Mouse (Mus musculus): ENCODE data around the gene Hoxa9.

Hoxa9 gene

GRCm38 (mm10) chr6:52194690-52195089 is 36.2 kb downstream of the Hoxa9 start:
- no peaks in the 10 kb centered on the region for H3K36me3 ChIP-seq (ENCODE audit: insufficient read depth, low read length)
- H3K27me3 ChIP-seq (ENCODE audit: insufficient read depth, low read length): peaks cover 93% of the 10 kb centered on the region
- no peaks in the 10 kb centered on the region for H3K9me3 ChIP-seq (ENCODE audit: low read length)
- no peak overlapping the region for H3K4me3 ChIP-seq (replicated peaks; ENCODE audit: low read length)
- H3K4me1 ChIP-seq (replicated peaks; ENCODE audit: low read depth, low read length): peaks cover 30% of the 10 kb centered on the region
- no peak for TF ChIP-seq POU5F1 (IDR thresholded peaks at IDR 0.05; ENCODE audit: borderline replicate concordance, low read length)
- no peak for TF ChIP-seq NANOG (IDR thresholded peaks at IDR 0.05; ENCODE audit: borderline replicate concordance, low read length)
- no peak for TF ChIP-seq CTCF (conservative IDR thresholded peaks at IDR 0.05; ENCODE audit: low read length)

DNA sequence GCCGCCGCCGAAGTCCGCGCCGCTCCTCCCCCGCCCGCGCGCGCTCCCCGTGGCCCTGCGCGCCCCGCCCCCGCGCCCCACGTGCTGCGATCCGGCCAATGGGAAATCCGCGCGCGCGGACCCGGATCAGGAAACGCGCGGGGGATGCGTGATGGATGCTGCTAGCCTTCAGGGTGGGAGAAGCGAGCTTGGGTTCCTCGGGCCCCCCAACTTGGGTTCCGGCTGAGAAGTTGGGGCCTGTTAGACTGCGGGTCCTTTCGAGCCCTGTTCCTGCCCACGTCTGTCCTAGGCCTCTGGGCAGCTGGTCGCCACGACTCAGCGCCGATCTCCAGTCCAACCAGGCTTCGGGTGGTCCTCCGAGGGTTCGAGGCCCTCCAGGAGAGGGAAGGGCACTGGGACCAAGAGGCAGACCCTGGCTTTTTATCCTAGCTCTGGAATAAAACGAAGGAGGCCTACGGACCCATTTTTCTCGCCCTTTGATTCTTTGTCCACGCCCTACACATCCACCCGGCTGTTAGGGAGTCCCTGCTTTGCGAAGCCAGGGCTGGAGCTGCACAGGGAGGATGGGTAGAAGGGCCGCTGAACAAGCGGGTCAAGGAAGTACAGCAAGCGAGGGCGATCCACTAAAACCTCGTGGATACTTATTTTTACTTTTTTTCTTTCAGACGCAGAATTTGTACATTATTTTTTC is 38.9 kb downstream of the Hoxa9 start:
- Histone ChIP-seq H3K9me3 (ENCODE audit: low read length) (no peaks in the 10 kb centered on the region), H3K4me3 (replicated peaks; ENCODE audit: low read length) (peak overlapping the region; percentile 85), H3K4me1 (replicated peaks; ENCODE audit: low read depth, low read length) (peaks cover 22% of the 10 kb centered on the region), H3K27me3 (ENCODE audit: insufficient read depth, low read length) (peaks cover 93% of the 10 kb centered on the region), H3K36me3 (ENCODE audit: insufficient read depth, low read length) (no peaks in the 10 kb centered on the region)
- TF ChIP-seq CTCF (conservative IDR thresholded peaks at IDR 0.05; ENCODE audit: low read length) (no peak), NANOG (IDR thresholded peaks at IDR 0.05; ENCODE audit: borderline replicate concordance, low read length) (no peak), POU5F1 (IDR thresholded peaks at IDR 0.05; ENCODE audit: borderline replicate concordance, low read length) (no peak)

- TF ChIP-seq CTCF (conservative IDR thresholded peaks at IDR 0.05; ENCODE audit: low read length) (no peak), NANOG (IDR thresholded peaks at IDR 0.05; ENCODE audit: borderline replicate concordance, low read length) (no peak), POU5F1 (IDR thresholded peaks at IDR 0.05; ENCODE audit: borderline replicate concordance, low read length) (no peak)
- Histone ChIP-seq H3K36me3 (ENCODE audit: insufficient read depth, low read length) (no peaks in the 10 kb centered on the region), H3K27me3 (ENCODE audit: insufficient read depth, low read length) (peaks cover 93% of the 10 kb centered on the region), H3K4me3 (replicated peaks; ENCODE audit: low read length) (peak within 1 kb of the TSS; percentile 85), H3K9me3 (ENCODE audit: low read length) (no peaks in the 10 kb centered on the region), H3K4me1 (replicated peaks; ENCODE audit: low read depth, low read length) (peaks cover 19% of the 10 kb centered on the region)
Measured at GRCm38 (mm10) chr6:52190906-52191810, 39.7 kb downstream of the Hoxa9 start, which contains the start of gene Hoxa4. Hoxa4 (minus strand) TSS chr6:52191753.

GRCm38 (mm10) chr6:52190410-52190809 is 40.5 kb downstream of the Hoxa9 start:
- H3K4me3 ChIP-seq (replicated peaks; ENCODE audit: low read length): no peak overlapping the region; the same call in 1 of the 2 replicates
- H3K4me1 ChIP-seq (replicated peaks; ENCODE audit: low read depth, low read length): peaks cover 19% of the 10 kb centered on the region
- TF ChIP-seq CTCF (conservative IDR thresholded peaks at IDR 0.05; ENCODE audit: low read length) (no peak), POU5F1 (IDR thresholded peaks at IDR 0.05; ENCODE audit: borderline replicate concordance, low read length) (no peak), NANOG (IDR thresholded peaks at IDR 0.05; ENCODE audit: borderline replicate concordance, low read length) (no peak)
- H3K36me3 ChIP-seq (ENCODE audit: insufficient read depth, low read length): no peaks in the 10 kb centered on the region
- H3K9me3 ChIP-seq (ENCODE audit: low read length): no peaks in the 10 kb centered on the region
- peaks cover 93% of the 10 kb centered on the region for H3K27me3 ChIP-seq (ENCODE audit: insufficient read depth, low read length)

DNA sequence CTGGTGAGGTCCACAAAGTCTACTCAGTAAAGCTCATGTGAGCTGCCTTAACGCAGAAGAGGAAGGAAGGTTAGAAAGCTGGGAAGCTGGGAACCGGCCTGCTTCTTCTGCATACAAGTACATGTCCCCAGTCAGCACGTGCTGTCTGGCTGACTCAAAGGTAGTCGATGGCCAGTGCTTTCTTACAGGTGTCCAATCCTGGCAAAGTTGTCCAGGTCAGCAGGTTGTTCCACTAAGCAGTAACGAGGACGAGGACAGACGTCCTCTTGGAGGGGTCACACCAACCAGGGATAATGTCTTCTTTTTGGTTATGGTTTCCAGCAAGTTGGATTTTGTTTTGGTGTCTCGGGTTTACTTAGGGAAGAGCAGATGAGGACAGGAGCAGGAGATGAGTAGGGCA is 41.0 kb downstream of the Hoxa9 start:
- TF ChIP-seq POU5F1 (IDR thresholded peaks at IDR 0.05; ENCODE audit: borderline replicate concordance, low read length) (no peak), CTCF (conservative IDR thresholded peaks at IDR 0.05; ENCODE audit: low read length) (no peak), NANOG (IDR thresholded peaks at IDR 0.05; ENCODE audit: borderline replicate concordance, low read length) (no peak)
- H3K27me3 ChIP-seq (ENCODE audit: insufficient read depth, low read length): peaks cover 94% of the 10 kb centered on the region
- H3K4me3 ChIP-seq (replicated peaks; ENCODE audit: low read length): no peak overlapping the region
- H3K36me3 ChIP-seq (ENCODE audit: insufficient read depth, low read length): no peaks in the 10 kb centered on the region
- H3K9me3 ChIP-seq (ENCODE audit: low read length): no peaks in the 10 kb centered on the region
- H3K4me1 ChIP-seq (replicated peaks; ENCODE audit: low read depth, low read length): peaks cover 19% of the 10 kb centered on the region

DNA sequence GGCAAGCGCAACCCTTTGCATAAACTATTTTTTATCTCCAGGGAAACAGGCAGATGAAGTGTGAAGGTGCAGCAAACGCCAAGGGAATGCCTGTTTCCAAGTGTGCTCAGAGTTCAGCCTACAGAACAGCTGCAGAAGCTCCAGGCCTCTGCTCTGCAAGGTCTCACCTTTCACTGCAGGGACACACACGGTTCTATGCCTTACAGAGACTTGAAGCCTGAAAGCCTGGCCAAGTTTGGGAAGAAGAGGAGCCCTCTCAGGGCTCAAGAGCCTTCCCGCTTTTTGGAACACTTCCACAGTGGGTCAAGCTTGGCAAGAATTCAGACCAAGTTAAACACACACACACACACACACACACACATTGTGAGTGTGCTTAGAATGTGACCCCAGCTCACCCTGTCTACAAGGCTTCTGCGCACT is 41.7 kb downstream of the Hoxa9 start:
- peaks cover 94% of the 10 kb centered on the region for H3K27me3 ChIP-seq (ENCODE audit: insufficient read depth, low read length)
- TF ChIP-seq CTCF (conservative IDR thresholded peaks at IDR 0.05; ENCODE audit: low read length): no peak
- TF ChIP-seq POU5F1 (IDR thresholded peaks at IDR 0.05; ENCODE audit: borderline replicate concordance, low read length): no peak
- no peak for TF ChIP-seq NANOG (IDR thresholded peaks at IDR 0.05; ENCODE audit: borderline replicate concordance, low read length)
- H3K4me1 ChIP-seq (replicated peaks; ENCODE audit: low read depth, low read length): peaks cover 24% of the 10 kb centered on the region
- no peak overlapping the region for H3K4me3 ChIP-seq (replicated peaks; ENCODE audit: low read length)
- no peaks in the 10 kb centered on the region for H3K36me3 ChIP-seq (ENCODE audit: insufficient read depth, low read length)
- no peaks in the 10 kb centered on the region for H3K9me3 ChIP-seq (ENCODE audit: low read length)

DNA sequence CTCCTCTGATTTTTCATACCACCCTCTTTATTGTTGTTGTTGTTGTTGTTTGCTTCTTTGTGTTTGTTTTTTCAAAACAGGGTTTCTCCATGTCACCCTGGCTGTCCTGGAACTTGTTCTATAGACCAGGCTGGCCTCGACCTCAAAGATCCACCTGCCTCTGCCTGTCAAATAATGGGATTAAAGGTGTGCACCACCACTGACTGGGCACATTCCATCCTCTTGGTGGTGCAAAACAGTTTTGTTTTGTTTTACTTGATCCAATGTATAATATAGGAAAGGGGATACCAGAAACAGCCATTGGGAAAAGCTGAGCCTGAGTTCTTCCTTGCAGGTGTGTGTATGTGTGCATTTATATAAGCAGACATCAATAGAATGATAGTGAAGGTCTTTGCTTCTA is 44.4 kb downstream of the Hoxa9 start:
- Histone ChIP-seq H3K4me1 (replicated peaks; ENCODE audit: low read depth, low read length) (peaks cover 14% of the 10 kb centered on the region), H3K9me3 (ENCODE audit: low read length) (no peaks in the 10 kb centered on the region), H3K27me3 (ENCODE audit: insufficient read depth, low read length) (peaks cover 97% of the 10 kb centered on the region), H3K4me3 (replicated peaks; ENCODE audit: low read length) (no peak overlapping the region), H3K36me3 (ENCODE audit: insufficient read depth, low read length) (no peaks in the 10 kb centered on the region)
- TF ChIP-seq NANOG (IDR thresholded peaks at IDR 0.05; ENCODE audit: borderline replicate concordance, low read length): no peak
- TF ChIP-seq POU5F1 (IDR thresholded peaks at IDR 0.05; ENCODE audit: borderline replicate concordance, low read length): no peak
- TF ChIP-seq CTCF (conservative IDR thresholded peaks at IDR 0.05; ENCODE audit: low read length): no peak

DNA sequence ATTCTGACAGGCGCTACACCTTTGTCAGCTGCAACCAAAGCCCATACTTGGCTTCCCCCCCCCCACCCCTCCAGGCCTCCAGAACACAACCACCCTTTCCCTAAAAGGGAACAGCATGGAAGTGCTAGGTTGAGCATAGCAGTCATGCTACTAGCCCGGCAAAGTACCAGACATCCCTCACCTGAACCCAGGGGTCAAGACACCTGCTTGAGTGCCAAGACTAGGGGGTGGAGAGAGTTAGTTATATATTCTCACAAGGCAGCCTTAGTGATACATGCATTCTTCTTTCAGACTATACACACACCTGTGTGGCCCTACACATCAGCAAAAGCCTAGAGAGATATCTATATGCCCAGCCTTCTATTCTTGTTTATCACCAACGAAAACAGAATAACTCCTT is 45.1 kb downstream of the Hoxa9 start:
- H3K4me3 ChIP-seq (replicated peaks; ENCODE audit: low read length): no peak overlapping the region
- peaks cover 18% of the 10 kb centered on the region for H3K4me1 ChIP-seq (replicated peaks; ENCODE audit: low read depth, low read length)
- H3K9me3 ChIP-seq (ENCODE audit: low read length): no peaks in the 10 kb centered on the region
- H3K27me3 ChIP-seq (ENCODE audit: insufficient read depth, low read length): peaks cover 99% of the 10 kb centered on the region
- no peak for TF ChIP-seq NANOG (IDR thresholded peaks at IDR 0.05; ENCODE audit: borderline replicate concordance, low read length)
- no peak for TF ChIP-seq POU5F1 (IDR thresholded peaks at IDR 0.05; ENCODE audit: borderline replicate concordance, low read length)
- no peak for TF ChIP-seq CTCF (conservative IDR thresholded peaks at IDR 0.05; ENCODE audit: low read length)
- no peaks in the 10 kb centered on the region for H3K36me3 ChIP-seq (ENCODE audit: insufficient read depth, low read length)
